Mouse (Mus musculus) embryonic facial prominence, embryonic 14.5 days (tissue): ENCODE results near the gene Foxp1. TPM values are rescaled to one million over a fixed set of nuclear protein-coding genes. Genes with fewer than 3 reads are reported as not detected.

Experiments
- ATAC-seq: fragments of 200-750 bp; cut with Nextera tagmentation; 2 replicates; pipeline ENCODE4 v1.8.0; 2017; ENCODE audit warnings: low read depth, moderate number of reproducible peaks, moderate TSS enrichment
- DNase-seq: peaks from one replicate; pipeline ENCODE4 v3.0.0-alpha.2; 2015; ENCODE audit warnings: low spot score
- H3K27ac ChIP-seq: fragments of 300-500 bp; sonication (generic); replicated peaks from 2 replicates; pipeline ENCODE4 v1.5.1; 2014; ENCODE audit warnings: low read depth, mild to moderate bottlenecking, low read length, moderate library complexity
- H3K27me3 ChIP-seq: fragments of 300-500 bp; sonication (generic); replicated peaks from 2 replicates; pipeline ENCODE4 v1.6.1; 2014; ENCODE audit warnings: low read length; ENCODE audit not compliant: control insufficient read depth, insufficient read depth
- H3K36me3 ChIP-seq: fragments of 300-500 bp; sonication (generic); 2 replicates; pipeline ENCODE4 v1.6.1; 2014; ENCODE audit warnings: low read length, mixed read lengths; ENCODE audit not compliant: control insufficient read depth, insufficient read depth
- H3K4me1 ChIP-seq: fragments of 300-500 bp; sonication (generic); 2 replicates; pipeline ENCODE4 v1.6.1; 2014; ENCODE audit warnings: antibody characterized with exemption, low read length; ENCODE audit not compliant: control insufficient read depth, insufficient read depth
- H3K4me2 ChIP-seq: fragments of 300-500 bp; sonication (generic); 2 replicates; pipeline ENCODE4 v1.6.1; 2014; ENCODE audit warnings: low read depth, mild to moderate bottlenecking, low read length, moderate library complexity, mixed read lengths
- H3K4me3 ChIP-seq: fragments of 300-500 bp; sonication (generic); 2 replicates; pipeline ENCODE4 v1.5.1; 2014; ENCODE audit warnings: low read depth, mild to moderate bottlenecking, low read length
- H3K9ac ChIP-seq: fragments of 300-500 bp; sonication (generic); 2 replicates; pipeline ENCODE4 v1.6.1; 2014; ENCODE audit warnings: low read depth, mild to moderate bottlenecking, low read length, moderate library complexity, mixed read lengths
- H3K9me3 ChIP-seq: fragments of 300-500 bp; sonication (generic); 2 replicates; pipeline ENCODE4 v1.6.1; 2016; ENCODE audit warnings: low read length; ENCODE audit not compliant: control insufficient read depth
- WGBS: fragments of 180-500 bp; shearing (Covaris S2); extraction: QIAGEN DNeasy Blood & Tissue Kit; methylation state at CpG from one replicate; pipeline ENCODE4 v1.1.7; 2014; 5-methylcytosine and 5-hydroxymethylcytosine counted together
- polyA plus RNA-seq: library from polyadenylated mRNA; unstranded; fragments of >200 nt; fragmentation: Nextera tagmentation; extraction: Ambion mirVana; gene quantifications from 2 replicates; pipeline ENCODE4 v1.2.1, GENCODE M21; 2014

Foxp1 gene
- polyA plus RNA-seq, 1 experiment from 2014 or later: 80.1 TPM

DNA sequence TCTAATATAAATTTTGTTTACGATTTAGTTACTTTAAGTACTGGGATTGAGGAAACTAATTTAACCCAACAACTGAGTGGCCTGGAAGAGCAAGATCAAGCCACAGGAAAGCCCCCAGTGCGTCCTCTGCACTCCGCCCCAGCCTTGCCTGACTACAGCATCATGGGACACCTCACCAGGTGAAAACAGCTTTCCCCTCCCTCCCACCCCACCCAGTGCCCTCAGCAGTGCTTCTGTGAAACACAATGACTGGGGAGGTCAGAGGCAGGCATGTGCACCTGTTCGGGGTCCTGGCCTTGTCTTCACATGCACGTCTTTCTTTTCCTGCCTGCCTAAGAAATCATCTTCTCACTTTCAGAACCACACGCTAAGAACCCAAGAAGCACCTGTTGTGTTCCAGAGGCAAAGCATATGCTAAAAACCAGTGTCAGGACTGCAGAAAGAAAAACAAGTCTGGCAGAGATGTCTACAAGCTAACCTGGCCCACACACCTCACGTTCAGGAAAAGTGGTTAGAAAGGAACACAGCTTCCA lies 6.8 kb downstream of the Foxp1 start:
- no peaks in the 10 kb centered on the region for H3K36me3 ChIP-seq
- no peak overlapping the region for H3K4me2 ChIP-seq
- no peaks in the 10 kb centered on the region for H3K9me3 ChIP-seq
- H3K4me3 ChIP-seq: no peak overlapping the region
- ATAC-seq (no peak), DNase-seq (no peak)
- H3K4me1 ChIP-seq: peaks cover 6% of the 10 kb centered on the region
- WGBS: 70% methylated on average over 7 of the region's 7 CpGs
- no peak overlapping the region for H3K9ac ChIP-seq
- H3K27ac ChIP-seq: no peak overlapping the region
- H3K27me3 ChIP-seq: no peaks in the 10 kb centered on the region

DNA sequence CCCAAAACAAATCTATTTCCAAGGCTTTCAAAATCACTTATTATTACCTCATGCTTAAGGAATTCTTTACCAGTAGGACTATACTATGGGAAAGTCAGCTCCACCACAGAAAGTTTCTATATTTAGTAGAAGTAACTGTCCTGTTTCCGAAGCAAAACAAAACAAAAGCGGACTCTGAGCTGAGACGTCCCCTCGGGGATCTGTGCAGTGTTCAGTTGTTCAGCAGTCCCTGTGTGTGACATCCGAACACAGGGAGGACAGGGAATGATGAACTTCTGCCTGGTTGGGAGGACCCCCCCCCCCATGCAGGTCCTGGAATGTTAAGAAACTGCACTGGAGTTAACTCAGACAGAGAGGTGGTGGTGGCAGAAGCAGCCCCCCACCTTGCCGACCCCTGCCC lies 10.7 kb downstream of the Foxp1 start:
- peaks cover 17% of the 10 kb centered on the region for H3K4me1 ChIP-seq
- 24% methylated on average over 6 of the region's 6 CpGs for WGBS
- H3K4me3 ChIP-seq: no peak overlapping the region
- DNase-seq (no peak), ATAC-seq (no peak)
- H3K27me3 ChIP-seq: no peaks in the 10 kb centered on the region
- H3K9ac ChIP-seq: no peak overlapping the region
- no peaks in the 10 kb centered on the region for H3K9me3 ChIP-seq
- H3K27ac ChIP-seq: peak overlapping the region; percentile 44
- no peaks in the 10 kb centered on the region for H3K36me3 ChIP-seq
- peak overlapping the region; percentile 32; the same call in 1 of the 2 replicates for H3K4me2 ChIP-seq

DNA sequence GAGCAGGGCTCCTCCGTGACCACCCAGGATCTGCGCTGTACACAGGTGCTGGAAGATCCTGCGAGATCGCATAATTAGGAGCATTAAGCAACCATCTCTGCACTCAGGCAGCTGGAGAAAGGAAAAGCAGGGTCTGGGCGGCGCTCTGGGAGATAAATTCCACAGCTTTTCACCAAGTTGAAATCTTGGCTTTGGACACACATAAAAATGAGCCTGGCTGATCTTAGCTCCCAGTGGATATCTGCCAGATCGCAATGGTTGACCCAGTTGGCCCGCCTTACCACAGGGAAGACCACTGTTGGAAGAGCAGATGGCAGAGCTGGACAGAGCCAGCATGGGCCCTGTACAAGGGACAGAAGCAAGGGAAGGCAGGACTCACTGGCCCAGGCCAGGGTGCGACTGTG lies 13.3 kb downstream of the Foxp1 start:
- Histone ChIP-seq H3K4me3 (no peak overlapping the region), H3K9ac (no peak overlapping the region), H3K27ac (no peak overlapping the region), H3K9me3 (no peaks in the 10 kb centered on the region), H3K27me3 (no peaks in the 10 kb centered on the region), H3K36me3 (peaks cover 7% of the 10 kb centered on the region; the same call in 1 of the 2 replicates), H3K4me2 (no peak overlapping the region), H3K4me1 (peaks cover 17% of the 10 kb centered on the region)
- ATAC-seq (no peak), DNase-seq (peak; percentile 51)
- WGBS: 78% methylated on average over 9 of the region's 9 CpGs

DNA sequence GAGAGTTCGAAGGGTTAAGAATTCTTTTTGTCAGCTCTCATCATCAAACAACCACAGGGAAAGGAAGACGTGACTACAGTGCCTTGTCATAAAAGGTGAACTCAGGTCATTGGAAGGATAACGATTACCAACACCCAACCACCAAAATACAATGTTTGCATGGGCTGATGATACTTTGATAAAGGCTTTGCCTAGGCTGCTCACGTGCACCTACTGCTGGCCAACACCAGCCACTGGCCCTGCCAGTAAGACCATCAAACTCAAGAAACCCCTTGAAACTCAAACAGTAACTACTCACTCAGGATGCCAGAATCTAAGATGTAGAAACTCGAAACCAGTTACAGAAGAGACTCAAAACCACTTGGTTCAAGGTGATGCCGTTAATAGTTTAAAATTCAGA lies 15.7 kb downstream of the Foxp1 start:
- peaks cover 7% of the 10 kb centered on the region; the same call in 1 of the 2 replicates for H3K36me3 ChIP-seq
- no peak overlapping the region for H3K4me2 ChIP-seq
- no peak overlapping the region for H3K9ac ChIP-seq
- H3K4me3 ChIP-seq: no peak overlapping the region
- no peaks in the 10 kb centered on the region for H3K27me3 ChIP-seq
- WGBS: 82% methylated on average over 6 of the region's 6 CpGs
- no peak overlapping the region for H3K27ac ChIP-seq
- no peak for ATAC-seq
- peaks cover 12% of the 10 kb centered on the region for H3K4me1 ChIP-seq
- no peak for DNase-seq
- no peaks in the 10 kb centered on the region for H3K9me3 ChIP-seq

DNA sequence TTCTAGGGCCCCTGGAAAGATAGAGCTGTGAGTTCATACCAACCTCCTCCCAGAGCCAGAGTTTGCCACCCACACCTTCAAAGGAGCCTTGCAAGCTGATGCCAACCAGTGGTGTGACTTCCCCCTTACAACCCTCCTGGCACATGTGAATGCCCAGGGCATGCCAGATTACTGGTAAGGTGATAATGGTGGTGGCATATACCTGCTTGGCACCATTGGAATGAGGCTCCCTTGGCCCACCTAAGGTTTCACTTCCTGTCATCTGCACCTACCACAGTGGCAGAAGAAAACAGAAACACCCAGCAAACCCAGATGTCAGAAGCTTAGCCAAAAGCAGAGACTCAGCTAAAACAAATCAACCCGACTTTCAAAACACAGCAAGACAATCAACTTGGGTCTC lies 18.8 kb downstream of the Foxp1 start:
- Histone ChIP-seq H3K4me3 (no peak overlapping the region), H3K27me3 (no peaks in the 10 kb centered on the region), H3K4me1 (no peaks in the 10 kb centered on the region), H3K9ac (no peak overlapping the region), H3K36me3 (peaks cover 7% of the 10 kb centered on the region; the same call in 1 of the 2 replicates), H3K4me2 (no peak overlapping the region), H3K9me3 (no peaks in the 10 kb centered on the region), H3K27ac (no peak overlapping the region)
- WGBS: 74% methylated on average over 1 of the region's 1 CpGs
- no peak for DNase-seq
- no peak for ATAC-seq

DNA sequence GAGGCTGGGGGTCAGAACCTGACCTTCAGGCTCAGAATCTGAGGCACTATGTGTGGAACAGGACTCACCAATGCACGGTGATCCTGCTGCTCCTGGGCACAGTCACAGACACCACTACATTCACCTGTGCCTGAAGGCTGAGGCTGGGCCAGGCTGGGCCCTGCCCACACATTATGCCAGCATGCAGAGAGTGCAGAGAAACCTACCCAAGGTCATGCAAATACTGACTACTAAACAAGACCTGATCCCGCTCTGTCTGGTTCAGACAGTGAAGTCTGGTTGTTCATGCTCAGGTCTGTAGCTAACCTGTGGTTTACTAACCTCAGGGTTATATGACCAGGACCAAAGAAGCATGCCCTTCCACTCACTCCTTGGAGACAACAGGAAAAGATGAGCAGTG lies 19.8 kb downstream of the Foxp1 start:
- no peak for DNase-seq
- no peaks in the 10 kb centered on the region; the same call in 1 of the 2 replicates for H3K4me1 ChIP-seq
- peaks cover 7% of the 10 kb centered on the region; the same call in 1 of the 2 replicates for H3K36me3 ChIP-seq
- no peaks in the 10 kb centered on the region for H3K27me3 ChIP-seq
- H3K4me3 ChIP-seq: no peak overlapping the region
- no peak overlapping the region for H3K9ac ChIP-seq
- H3K9me3 ChIP-seq: no peaks in the 10 kb centered on the region
- no peak overlapping the region for H3K4me2 ChIP-seq
- 0 out of 2 replicates have a peak, but pooled peaks have one; percentile 2 for ATAC-seq
- H3K27ac ChIP-seq: no peak overlapping the region
- WGBS: 96% methylated on average over 2 of the region's 2 CpGs

DNA sequence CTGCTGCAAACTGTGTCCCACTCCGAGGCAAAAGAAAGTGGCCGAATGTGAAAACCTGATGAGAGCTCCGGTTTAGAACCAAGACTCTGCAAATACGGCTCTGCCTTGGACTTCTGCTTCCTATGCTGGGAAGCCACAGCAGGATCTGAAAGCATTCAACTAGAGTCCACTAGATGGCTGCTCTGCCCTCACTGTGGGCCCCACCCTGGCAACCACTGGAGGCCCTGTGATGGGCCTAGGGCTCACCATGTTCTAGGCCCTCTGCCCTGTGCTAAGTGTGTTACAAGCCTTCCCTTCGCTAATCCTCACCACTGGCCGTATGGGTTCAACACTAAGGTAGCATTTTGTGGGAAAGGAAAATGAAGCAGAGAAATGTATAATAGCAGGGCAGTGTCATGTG lies 20.2 kb downstream of the Foxp1 start:
- Histone ChIP-seq H3K4me2 (no peak overlapping the region), H3K4me1 (no peaks in the 10 kb centered on the region; the same call in 1 of the 2 replicates), H3K9me3 (no peaks in the 10 kb centered on the region), H3K27me3 (no peaks in the 10 kb centered on the region), H3K4me3 (no peak overlapping the region), H3K27ac (no peak overlapping the region), H3K36me3 (peaks cover 7% of the 10 kb centered on the region; the same call in 1 of the 2 replicates), H3K9ac (no peak overlapping the region)
- DNase-seq: no peak
- 76% methylated on average over 6 of the region's 6 CpGs for WGBS
- peak; percentile 26; the same call in 1 of the 2 replicates for ATAC-seq

DNA sequence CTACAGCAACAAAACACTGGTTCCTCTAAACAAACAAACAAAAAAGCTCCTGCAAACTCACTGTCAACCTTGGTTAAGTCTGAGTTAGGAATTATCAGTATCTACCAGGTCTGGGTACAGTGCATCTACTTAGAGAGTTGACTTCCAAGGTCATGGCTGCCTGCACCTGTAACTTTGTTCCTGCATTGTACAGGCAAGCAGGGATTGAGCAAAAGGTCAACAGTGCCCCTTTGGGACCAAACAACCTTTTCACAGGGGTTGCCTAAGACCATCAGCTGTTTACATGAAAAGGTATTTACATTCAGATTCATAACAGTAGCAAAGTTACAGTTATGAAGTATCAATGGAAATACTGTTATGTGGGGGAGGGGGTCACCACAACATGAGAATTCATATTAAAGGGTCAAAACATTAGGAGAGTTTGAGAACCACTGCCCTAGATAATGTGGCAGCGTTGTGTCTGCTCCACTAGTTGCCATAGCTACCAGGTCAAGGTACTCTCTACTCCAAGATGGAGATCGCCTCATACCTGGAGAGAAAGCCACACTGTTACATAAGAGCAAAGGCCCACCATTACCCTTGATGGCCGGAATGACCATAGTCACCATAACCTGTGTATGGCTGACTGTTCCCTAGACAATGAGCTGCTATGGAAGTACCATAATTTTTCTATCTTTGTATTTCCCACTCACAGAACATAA lies 21.8 kb downstream of the Foxp1 start:
- Histone ChIP-seq H3K27me3 (no peaks in the 10 kb centered on the region), H3K9ac (no peak overlapping the region), H3K4me1 (peaks cover 12% of the 10 kb centered on the region), H3K9me3 (no peaks in the 10 kb centered on the region), H3K27ac (no peak overlapping the region), H3K4me3 (no peak overlapping the region), H3K36me3 (no peaks in the 10 kb centered on the region), H3K4me2 (no peak overlapping the region)
- 97% methylated on average over 3 of the region's 3 CpGs for WGBS
- DNase-seq: no peak
- no peak for ATAC-seq

DNA sequence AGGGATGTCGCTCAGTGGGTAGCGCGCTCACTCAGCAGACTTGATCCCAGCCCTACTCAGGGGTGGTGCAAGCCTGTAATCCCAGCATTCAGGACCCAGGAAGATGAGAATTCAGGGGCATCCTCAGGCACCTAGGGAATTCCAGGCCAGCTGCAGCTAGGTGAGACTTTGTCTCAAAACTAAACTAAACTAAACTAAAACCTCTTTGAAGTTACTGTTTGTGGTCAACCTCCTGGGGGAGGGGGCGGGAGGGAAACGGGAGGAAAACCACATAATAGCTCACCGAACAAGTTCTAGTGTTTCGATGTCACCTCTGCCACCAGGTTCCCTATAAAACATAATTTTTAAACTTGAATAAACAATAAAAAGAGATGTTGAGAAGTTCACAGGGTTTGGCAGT lies 24.4 kb downstream of the Foxp1 start:
- Histone ChIP-seq H3K4me1 (peaks cover 13% of the 10 kb centered on the region), H3K9me3 (no peaks in the 10 kb centered on the region), H3K36me3 (no peaks in the 10 kb centered on the region), H3K4me3 (no peak overlapping the region), H3K27ac (no peak overlapping the region), H3K9ac (no peak overlapping the region), H3K27me3 (no peaks in the 10 kb centered on the region), H3K4me2 (no peak overlapping the region)
- no peak for DNase-seq
- no peak for ATAC-seq
- 69% methylated on average over 7 of the region's 7 CpGs for WGBS
